Mouse (Mus musculus): Measurements from ENCODE around the gene Atp5k. TPM values are rescaled to one million over a fixed set of nuclear protein-coding genes. Genes with fewer than 3 reads are reported as not detected.
A peak's percentile ranks its signal among the peaks of the same experiment; 100 is the strongest.

Atp5k gene
- polyA plus RNA-seq, 1 experiment, result 35.6 TPM

GRCm38 (mm10) chr5:108436101-108436500, 1.9 kb upstream of the Atp5k start:
- Histone ChIP-seq H3K36me3 (ENCODE audit: control insufficient read depth, insufficient read depth, low read length) (0 out of 2 replicates have a peak, but pooled peaks cover 8% of the 10 kb centered on the region), H3K4me1 (replicated peaks; ENCODE audit: control insufficient read depth, insufficient read depth, low read length) (peaks cover 13% of the 10 kb centered on the region), H3K4me3 (ENCODE audit: control insufficient read depth, insufficient read depth, low read length) (no peak overlapping the region), H3K27ac (ENCODE audit: control insufficient read depth, insufficient read depth, low read length) (no peak overlapping the region), H3K27me3 (ENCODE audit: control insufficient read depth, insufficient read depth, low read length) (no peaks in the 10 kb centered on the region)
- TF ChIP-seq CTCF (IDR thresholded peaks at IDR 0.05; ENCODE audit: borderline replicate concordance, control insufficient read depth, extremely low read depth, insufficient read depth, low read length, poor library complexity) (no peak), POLR2A (IDR thresholded peaks at IDR 0.05; ENCODE audit: control insufficient read depth, extremely low read depth, insufficient read depth, low read length, poor library complexity) (no peak)
- 75% methylated on average over 2 of the region's 2 CpGs for WGBS
- DNase-seq, result no peak

DNA sequence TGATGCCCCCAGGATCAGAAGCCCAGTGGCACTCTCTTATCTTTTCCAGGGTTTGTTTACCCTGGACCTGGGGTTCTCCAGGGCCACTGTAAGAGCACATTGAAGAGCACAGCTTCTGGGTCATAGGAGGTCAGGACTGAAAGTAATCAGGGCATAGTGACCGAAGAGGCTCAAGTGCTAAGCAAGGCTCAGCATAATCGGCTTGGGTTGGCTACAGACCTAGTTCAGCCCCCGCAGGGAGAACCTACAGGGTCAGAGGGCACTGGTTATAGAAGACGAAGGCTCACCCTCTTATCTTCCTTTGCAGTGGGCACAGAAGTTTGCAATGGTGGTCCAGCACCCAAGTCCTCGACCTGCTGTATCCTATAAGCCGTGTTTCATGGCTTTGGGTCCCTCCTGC, 3.1 kb downstream of the Atp5k start:
- peaks cover 13% of the 10 kb centered on the region for H3K4me1 ChIP-seq (replicated peaks; ENCODE audit: control insufficient read depth, insufficient read depth, low read length)
- peaks cover 19% of the 10 kb centered on the region; the same call in 1 of the 2 replicates for H3K36me3 ChIP-seq (ENCODE audit: control insufficient read depth, insufficient read depth, low read length)
- no peak overlapping the region for H3K4me3 ChIP-seq (ENCODE audit: control insufficient read depth, insufficient read depth, low read length)
- TF ChIP-seq POLR2A (IDR thresholded peaks at IDR 0.05; ENCODE audit: control insufficient read depth, extremely low read depth, insufficient read depth, low read length, poor library complexity), result no peak
- no peak for TF ChIP-seq CTCF (IDR thresholded peaks at IDR 0.05; ENCODE audit: borderline replicate concordance, control insufficient read depth, extremely low read depth, insufficient read depth, low read length, poor library complexity)
- H3K27ac ChIP-seq (ENCODE audit: control insufficient read depth, insufficient read depth, low read length), result no peak overlapping the region
- no peak for DNase-seq
- WGBS, result 99% methylated on average over 6 of the region's 6 CpGs
- H3K27me3 ChIP-seq (ENCODE audit: control insufficient read depth, insufficient read depth, low read length), result no peaks in the 10 kb centered on the region

GRCm38 (mm10) chr5:108427186-108427585, 7.1 kb downstream of the Atp5k start:
- TF ChIP-seq CTCF (IDR thresholded peaks at IDR 0.05; ENCODE audit: borderline replicate concordance, control insufficient read depth, extremely low read depth, insufficient read depth, low read length, poor library complexity) (no peak), POLR2A (IDR thresholded peaks at IDR 0.05; ENCODE audit: control insufficient read depth, extremely low read depth, insufficient read depth, low read length, poor library complexity) (no peak)
- no peak overlapping the region for H3K27ac ChIP-seq (ENCODE audit: control insufficient read depth, insufficient read depth, low read length)
- H3K36me3 ChIP-seq (ENCODE audit: control insufficient read depth, insufficient read depth, low read length), result peaks cover 15% of the 10 kb centered on the region; the same call in 1 of the 2 replicates
- H3K4me1 ChIP-seq (replicated peaks; ENCODE audit: control insufficient read depth, insufficient read depth, low read length), result no peaks in the 10 kb centered on the region
- no peak overlapping the region for H3K4me3 ChIP-seq (ENCODE audit: control insufficient read depth, insufficient read depth, low read length)
- no peaks in the 10 kb centered on the region for H3K27me3 ChIP-seq (ENCODE audit: control insufficient read depth, insufficient read depth, low read length)
- WGBS, result 72% methylated on average over 1 of the region's 1 CpGs
- DNase-seq, result peak; percentile 54

GRCm38 (mm10) chr5:108423427-108423826, 10.8 kb downstream of the Atp5k start:
- DNase-seq, result no peak
- Histone ChIP-seq H3K4me3 (ENCODE audit: control insufficient read depth, insufficient read depth, low read length) (no peak overlapping the region), H3K4me1 (replicated peaks; ENCODE audit: control insufficient read depth, insufficient read depth, low read length) (no peaks in the 10 kb centered on the region), H3K27ac (ENCODE audit: control insufficient read depth, insufficient read depth, low read length) (no peak overlapping the region), H3K36me3 (ENCODE audit: control insufficient read depth, insufficient read depth, low read length) (no peaks in the 10 kb centered on the region), H3K27me3 (ENCODE audit: control insufficient read depth, insufficient read depth, low read length) (no peaks in the 10 kb centered on the region)
- TF ChIP-seq POLR2A (IDR thresholded peaks at IDR 0.05; ENCODE audit: control insufficient read depth, extremely low read depth, insufficient read depth, low read length, poor library complexity) (no peak), CTCF (IDR thresholded peaks at IDR 0.05; ENCODE audit: borderline replicate concordance, control insufficient read depth, extremely low read depth, insufficient read depth, low read length, poor library complexity) (no peak)
- 95% methylated on average over 2 of the region's 2 CpGs for WGBS

DNA sequence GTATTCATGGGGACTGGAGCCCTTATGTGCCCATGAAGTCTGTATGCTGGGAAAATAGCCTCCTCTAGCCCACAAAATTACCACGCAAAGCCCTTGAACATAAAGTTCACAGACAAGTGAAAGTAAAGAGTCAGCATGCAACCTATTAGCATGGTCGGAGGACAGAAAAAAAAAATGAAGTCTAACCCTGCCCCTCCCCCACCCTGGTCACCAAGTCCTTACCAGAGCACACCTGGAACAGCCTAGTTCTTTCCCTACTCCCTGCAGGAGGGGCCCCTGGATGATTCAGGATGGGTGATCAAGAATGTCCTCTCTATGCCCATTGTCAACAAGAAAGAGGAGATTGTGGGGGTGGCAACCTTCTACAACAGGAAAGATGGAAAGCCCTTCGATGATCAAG, 11.5 kb downstream of the Atp5k start:
- H3K4me1 ChIP-seq (replicated peaks; ENCODE audit: control insufficient read depth, insufficient read depth, low read length), result no peaks in the 10 kb centered on the region
- no peak for TF ChIP-seq POLR2A (IDR thresholded peaks at IDR 0.05; ENCODE audit: control insufficient read depth, extremely low read depth, insufficient read depth, low read length, poor library complexity)
- TF ChIP-seq CTCF (IDR thresholded peaks at IDR 0.05; ENCODE audit: borderline replicate concordance, control insufficient read depth, extremely low read depth, insufficient read depth, low read length, poor library complexity), result no peak
- H3K27me3 ChIP-seq (ENCODE audit: control insufficient read depth, insufficient read depth, low read length), result no peaks in the 10 kb centered on the region
- WGBS, result 69% methylated on average over 3 of the region's 3 CpGs
- no peak overlapping the region for H3K27ac ChIP-seq (ENCODE audit: control insufficient read depth, insufficient read depth, low read length)
- H3K4me3 ChIP-seq (ENCODE audit: control insufficient read depth, insufficient read depth, low read length), result no peak overlapping the region
- H3K36me3 ChIP-seq (ENCODE audit: control insufficient read depth, insufficient read depth, low read length), result no peaks in the 10 kb centered on the region
- DNase-seq, result no peak

DNA sequence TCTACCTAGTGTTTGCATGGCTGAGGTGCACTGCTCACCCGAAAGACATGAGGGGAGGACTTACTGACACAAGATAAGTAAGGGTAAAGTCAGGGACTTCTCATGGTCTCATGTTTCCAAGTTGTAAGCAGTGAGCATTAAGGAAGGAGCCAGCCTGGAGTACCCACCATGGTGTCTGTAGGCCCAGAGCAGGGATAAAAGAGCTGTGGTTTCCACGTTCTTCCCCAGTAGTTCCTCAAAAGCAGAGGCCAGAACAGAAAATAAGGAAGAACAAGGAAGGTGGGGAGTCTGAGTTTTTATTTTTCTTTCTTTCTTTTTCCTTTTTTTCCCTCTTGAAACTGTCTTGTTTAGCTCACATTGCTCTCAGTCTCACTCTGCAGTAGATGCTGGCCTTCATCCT, 19.5 kb downstream of the Atp5k start:
- TF ChIP-seq POLR2A (IDR thresholded peaks at IDR 0.05; ENCODE audit: control insufficient read depth, extremely low read depth, insufficient read depth, low read length, poor library complexity) (no peak), CTCF (IDR thresholded peaks at IDR 0.05; ENCODE audit: borderline replicate concordance, control insufficient read depth, extremely low read depth, insufficient read depth, low read length, poor library complexity) (no peak)
- DNase-seq, result no peak
- Histone ChIP-seq H3K27me3 (ENCODE audit: control insufficient read depth, insufficient read depth, low read length) (no peaks in the 10 kb centered on the region), H3K27ac (ENCODE audit: control insufficient read depth, insufficient read depth, low read length) (no peak overlapping the region), H3K4me1 (replicated peaks; ENCODE audit: control insufficient read depth, insufficient read depth, low read length) (no peaks in the 10 kb centered on the region), H3K36me3 (ENCODE audit: control insufficient read depth, insufficient read depth, low read length) (no peaks in the 10 kb centered on the region), H3K4me3 (ENCODE audit: control insufficient read depth, insufficient read depth, low read length) (no peak overlapping the region)
- 53% methylated on average over 2 of the region's 2 CpGs for WGBS

GRCm38 (mm10) chr5:108406977-108407376, 27.3 kb downstream of the Atp5k start:
- H3K36me3 ChIP-seq (ENCODE audit: control insufficient read depth, insufficient read depth, low read length), result no peaks in the 10 kb centered on the region
- TF ChIP-seq CTCF (IDR thresholded peaks at IDR 0.05; ENCODE audit: borderline replicate concordance, control insufficient read depth, extremely low read depth, insufficient read depth, low read length, poor library complexity), result no peak
- no peak for TF ChIP-seq POLR2A (IDR thresholded peaks at IDR 0.05; ENCODE audit: control insufficient read depth, extremely low read depth, insufficient read depth, low read length, poor library complexity)
- H3K27me3 ChIP-seq (ENCODE audit: control insufficient read depth, insufficient read depth, low read length), result no peaks in the 10 kb centered on the region
- H3K4me1 ChIP-seq (replicated peaks; ENCODE audit: control insufficient read depth, insufficient read depth, low read length), result 0 out of 2 replicates have a peak, but pooled peaks cover 3% of the 10 kb centered on the region
- no peak for DNase-seq
- WGBS, result 89% methylated on average over 2 of the region's 2 CpGs
- no peak overlapping the region for H3K27ac ChIP-seq (ENCODE audit: control insufficient read depth, insufficient read depth, low read length)
- no peak overlapping the region for H3K4me3 ChIP-seq (ENCODE audit: control insufficient read depth, insufficient read depth, low read length)
